Mouse (Mus musculus): ENCODE measurements around the gene Ret. TPM values are rescaled to one million over a fixed set of nuclear protein-coding genes. Genes with fewer than 3 reads are reported as not detected.

Gene Ret
- polyA plus RNA-seq (2015; fragmentation: Nextera tagmentation; extraction: Ambion mirVana) = 0.92 and 0.94 TPM in 2 replicates

DNA sequence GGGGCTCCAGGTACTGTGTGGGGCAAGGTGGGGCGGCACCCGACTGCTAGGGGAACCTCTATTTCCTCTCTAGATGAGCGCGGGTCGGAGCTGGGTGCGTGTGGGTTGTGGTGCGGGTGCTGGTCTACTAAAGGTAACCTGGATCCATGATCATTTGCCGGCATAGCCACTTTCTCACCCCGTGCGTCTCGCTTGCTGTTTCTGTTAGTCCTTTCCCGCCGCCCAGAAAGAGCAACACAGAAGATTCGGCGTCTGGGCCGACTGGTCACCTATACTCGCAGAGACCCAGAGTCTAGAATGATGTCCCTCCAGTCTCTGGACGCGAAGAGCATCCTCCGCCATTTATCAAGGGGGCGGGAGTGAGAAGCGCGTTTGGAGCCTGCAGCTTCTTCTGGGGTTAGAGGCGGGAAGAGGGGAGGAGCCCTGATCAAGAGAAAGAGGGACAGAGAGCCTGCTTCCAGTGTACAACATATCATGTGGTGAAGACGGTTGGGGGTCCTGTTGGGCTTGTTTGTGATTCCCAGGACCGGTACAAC, at the start of gene Ret:
TSS of gene Ret (minus strand) at position 279 of the 536 bp plus-strand sequence.
- Histone ChIP-seq H3K9ac (peak within 1 kb of the TSS; percentile 65), H3K36me3 (no peaks in the 10 kb centered on the region), H3K4me1 (peaks cover 21% of the 10 kb centered on the region), H3K27ac (no peak within 1 kb of the TSS), H3K27me3 (peaks cover 90% of the 10 kb centered on the region), H3K4me2 (peak within 1 kb of the TSS; percentile 100), H3K9me3 (no peaks in the 10 kb centered on the region), H3K4me3 (peak within 1 kb of the TSS; percentile 63)
- no peak for ATAC-seq (ENCODE audit: insufficient number of reproducible peaks, insufficient read depth, low FRiP score, low TSS enrichment, low read depth)
- WGBS = under 1% methylated on average over 26 of the region's 26 CpGs

DNA sequence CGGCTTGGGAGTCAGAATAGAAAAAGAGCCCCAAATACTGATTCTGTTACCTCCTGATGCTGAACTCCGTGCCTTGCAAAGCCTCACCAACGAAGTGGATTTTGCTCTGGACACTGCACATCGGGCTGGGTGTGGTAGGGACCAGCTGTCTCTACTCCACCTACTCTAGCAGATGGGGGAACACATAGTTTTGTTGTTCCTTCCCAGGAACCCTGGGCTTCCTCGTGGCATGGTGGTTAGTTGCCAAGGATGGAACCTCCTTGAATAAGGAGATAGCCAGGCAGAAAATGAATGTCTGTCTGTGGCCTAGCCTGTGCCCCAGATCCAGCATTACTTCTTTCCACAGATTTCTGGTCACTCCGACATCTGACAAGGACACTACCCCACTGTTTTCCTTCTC, 49.6 kb upstream of the Ret start:
- H3K4me2 ChIP-seq = no peak overlapping the region
- H3K27ac ChIP-seq = no peak overlapping the region
- H3K4me3 ChIP-seq = no peak overlapping the region
- WGBS = 85% methylated on average over 6 of the region's 6 CpGs
- H3K4me1 ChIP-seq = no peaks in the 10 kb centered on the region
- ATAC-seq (ENCODE audit: insufficient number of reproducible peaks, insufficient read depth, low FRiP score, low TSS enrichment, low read depth) = no peak
- H3K9ac ChIP-seq = no peak overlapping the region
- H3K9me3 ChIP-seq = no peaks in the 10 kb centered on the region
- H3K27me3 ChIP-seq = no peaks in the 10 kb centered on the region
- no peaks in the 10 kb centered on the region for H3K36me3 ChIP-seq

DNA sequence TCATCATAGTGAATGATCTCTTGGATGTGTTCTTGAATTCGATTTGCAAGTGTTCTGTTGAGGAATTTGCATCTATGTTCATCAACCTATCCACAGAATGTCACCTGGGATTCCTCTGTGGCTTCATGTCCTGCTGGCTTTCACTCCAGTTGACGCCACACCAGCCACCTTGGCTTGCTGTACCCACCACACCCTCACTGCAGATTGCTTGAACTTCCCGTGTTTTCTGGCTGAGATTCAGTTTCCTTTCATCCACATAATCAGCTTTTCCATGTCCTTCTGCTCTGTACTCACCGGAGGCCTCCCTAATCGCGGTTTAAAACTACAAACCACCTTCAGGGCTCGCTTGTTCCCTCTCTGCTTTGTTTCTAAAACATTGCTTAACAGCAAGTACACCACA, 46.6 kb upstream of the Ret start:
- H3K9ac ChIP-seq = no peak overlapping the region
- no peak for ATAC-seq (ENCODE audit: insufficient number of reproducible peaks, insufficient read depth, low FRiP score, low TSS enrichment, low read depth)
- no peaks in the 10 kb centered on the region for H3K27me3 ChIP-seq
- H3K9me3 ChIP-seq = no peaks in the 10 kb centered on the region
- no peaks in the 10 kb centered on the region for H3K36me3 ChIP-seq
- H3K4me1 ChIP-seq = no peaks in the 10 kb centered on the region
- H3K4me3 ChIP-seq = no peak overlapping the region
- no peak overlapping the region for H3K27ac ChIP-seq
- 78% methylated on average over 7 of the region's 7 CpGs for WGBS
- no peak overlapping the region for H3K4me2 ChIP-seq

DNA sequence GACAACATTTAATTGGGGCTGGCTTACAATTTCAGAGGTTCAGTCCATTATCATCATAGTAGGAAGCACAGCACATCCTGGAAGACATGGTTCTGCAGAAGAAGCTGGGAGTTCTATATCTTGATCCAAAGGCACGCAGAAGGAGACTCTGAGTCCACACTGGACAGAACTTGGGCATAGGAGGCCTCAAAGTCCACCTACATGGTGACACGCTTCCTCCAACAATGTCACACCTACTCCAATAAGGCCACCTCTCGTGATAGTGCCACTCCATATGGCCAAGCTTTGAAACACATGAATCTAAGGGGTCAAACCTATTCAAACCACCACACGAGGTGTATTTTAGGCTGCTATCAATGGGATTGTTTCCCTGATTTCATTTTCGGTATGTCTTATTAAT, 45.4 kb upstream of the Ret start:
- Histone ChIP-seq H3K4me1 (no peaks in the 10 kb centered on the region), H3K27ac (no peak overlapping the region), H3K4me2 (no peak overlapping the region), H3K36me3 (no peaks in the 10 kb centered on the region), H3K9me3 (no peaks in the 10 kb centered on the region), H3K27me3 (no peaks in the 10 kb centered on the region), H3K9ac (no peak overlapping the region), H3K4me3 (no peak overlapping the region)
- WGBS = 82% methylated on average over 5 of the region's 5 CpGs
- no peak for ATAC-seq (ENCODE audit: insufficient number of reproducible peaks, insufficient read depth, low FRiP score, low TSS enrichment, low read depth)

DNA sequence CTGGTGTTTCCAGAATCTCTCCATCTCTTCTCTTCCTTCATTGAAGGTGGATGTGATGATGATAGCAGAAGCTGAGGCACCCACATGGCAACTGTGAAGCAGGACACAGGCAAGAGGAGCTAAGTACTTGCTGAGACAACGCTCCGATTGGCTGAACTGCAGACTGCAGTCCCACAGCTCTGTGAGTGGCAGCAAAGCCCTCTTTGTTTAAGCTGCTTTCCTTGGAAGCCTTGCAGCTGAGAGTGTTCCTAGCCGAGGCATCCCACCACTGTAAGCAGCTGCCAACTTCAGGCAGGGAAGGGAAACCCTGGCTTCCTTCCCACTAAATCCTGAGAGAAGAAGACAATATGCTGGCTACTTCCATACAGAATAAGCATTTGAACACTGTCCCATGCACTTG, 28.6 kb upstream of the Ret start:
- H3K4me1 ChIP-seq = 0 out of 2 replicates have a peak, but pooled peaks cover 2% of the 10 kb centered on the region
- no peak for ATAC-seq (ENCODE audit: insufficient number of reproducible peaks, insufficient read depth, low FRiP score, low TSS enrichment, low read depth)
- no peak overlapping the region for H3K27ac ChIP-seq
- H3K27me3 ChIP-seq = 0 out of 2 replicates have a peak, but pooled peaks cover 7% of the 10 kb centered on the region
- H3K9me3 ChIP-seq = no peaks in the 10 kb centered on the region
- H3K4me2 ChIP-seq = no peak overlapping the region
- no peak overlapping the region for H3K9ac ChIP-seq
- H3K4me3 ChIP-seq = no peak overlapping the region
- WGBS = 21% methylated on average over 3 of the region's 3 CpGs
- H3K36me3 ChIP-seq = no peaks in the 10 kb centered on the region

DNA sequence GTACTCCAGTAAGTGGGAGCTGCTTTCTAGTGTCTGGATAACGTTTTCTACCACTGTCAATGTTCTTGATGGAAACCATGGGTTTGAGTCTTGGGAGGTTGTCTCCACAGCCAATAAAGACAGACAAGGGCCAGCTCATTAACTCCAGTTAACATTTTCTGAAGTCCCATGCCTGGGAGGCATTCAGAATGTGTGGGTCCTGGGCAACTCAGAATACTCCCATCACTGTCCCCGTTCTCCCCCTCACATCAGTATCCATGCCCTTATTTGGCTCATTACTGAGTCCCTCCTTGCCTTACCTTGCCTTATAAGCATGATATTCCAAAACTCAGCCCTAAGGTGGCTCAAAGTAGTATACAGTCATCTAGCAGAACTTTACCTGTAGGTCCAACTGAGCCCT, 25.0 kb upstream of the Ret start:
- no peak overlapping the region for H3K27ac ChIP-seq
- no peaks in the 10 kb centered on the region for H3K36me3 ChIP-seq
- H3K9me3 ChIP-seq = no peaks in the 10 kb centered on the region
- no peak overlapping the region for H3K4me3 ChIP-seq
- H3K9ac ChIP-seq = no peak overlapping the region
- no peak overlapping the region for H3K4me2 ChIP-seq
- 0 out of 2 replicates have a peak, but pooled peaks cover 7% of the 10 kb centered on the region for H3K27me3 ChIP-seq
- WGBS = 72% methylated on average over 2 of the region's 2 CpGs
- H3K4me1 ChIP-seq = 0 out of 2 replicates have a peak, but pooled peaks cover 2% of the 10 kb centered on the region
- ATAC-seq (ENCODE audit: insufficient number of reproducible peaks, insufficient read depth, low FRiP score, low TSS enrichment, low read depth) = no peak

DNA sequence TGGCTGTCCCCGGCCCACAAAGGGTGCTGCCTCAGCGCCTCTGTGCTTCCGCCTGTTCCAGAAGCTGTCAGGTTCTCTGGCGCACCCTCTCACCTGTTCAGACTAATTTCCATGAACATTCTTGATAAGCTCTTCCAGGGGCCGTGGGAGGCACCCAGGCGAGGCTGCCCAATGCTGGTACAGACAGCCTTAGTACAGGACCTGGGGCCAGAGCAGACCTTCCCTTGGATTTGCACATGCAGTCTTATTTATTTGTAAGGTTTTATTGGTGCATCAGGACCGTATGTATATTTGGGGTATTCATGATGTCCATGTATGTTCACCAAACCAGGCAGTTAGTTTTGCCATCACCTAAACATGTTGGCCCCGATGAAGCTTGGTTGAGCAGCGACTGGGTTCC, 18.2 kb upstream of the Ret start:
- Histone ChIP-seq H3K27ac (no peak overlapping the region), H3K27me3 (no peaks in the 10 kb centered on the region), H3K36me3 (no peaks in the 10 kb centered on the region), H3K9ac (no peak overlapping the region), H3K9me3 (no peaks in the 10 kb centered on the region), H3K4me2 (no peak overlapping the region), H3K4me3 (no peak overlapping the region), H3K4me1 (no peaks in the 10 kb centered on the region)
- 87% methylated on average over 9 of the region's 9 CpGs for WGBS
- no peak for ATAC-seq (ENCODE audit: insufficient number of reproducible peaks, insufficient read depth, low FRiP score, low TSS enrichment, low read depth)

DNA sequence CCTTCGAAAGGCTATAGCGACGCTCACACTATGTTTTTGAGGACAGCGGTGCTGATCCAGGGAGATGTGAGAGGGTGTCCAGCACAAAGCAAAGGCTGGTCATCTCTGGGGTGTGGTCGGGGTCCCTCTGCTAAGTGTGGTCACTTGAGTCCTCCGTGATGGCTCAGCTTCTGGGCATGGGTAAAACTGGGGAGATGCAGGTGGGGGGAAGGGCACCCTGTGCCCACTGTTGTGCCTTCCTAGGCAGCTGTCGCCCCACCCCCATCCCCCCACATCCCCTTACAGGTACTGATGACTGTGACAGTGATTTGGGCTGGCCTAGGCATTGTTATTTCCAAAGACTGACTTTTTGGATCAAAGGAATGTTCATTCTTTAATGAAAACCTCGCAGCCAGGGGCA, 10.8 kb upstream of the Ret start:
- ATAC-seq (ENCODE audit: insufficient number of reproducible peaks, insufficient read depth, low FRiP score, low TSS enrichment, low read depth) = no peak
- Histone ChIP-seq H3K36me3 (no peaks in the 10 kb centered on the region), H3K27me3 (no peaks in the 10 kb centered on the region; the same call in 1 of the 2 replicates), H3K9ac (no peak overlapping the region), H3K9me3 (no peaks in the 10 kb centered on the region), H3K4me1 (peaks cover 12% of the 10 kb centered on the region), H3K4me2 (no peak overlapping the region), H3K4me3 (no peak overlapping the region), H3K27ac (no peak overlapping the region)
- WGBS = 88% methylated on average over 8 of the region's 8 CpGs

DNA sequence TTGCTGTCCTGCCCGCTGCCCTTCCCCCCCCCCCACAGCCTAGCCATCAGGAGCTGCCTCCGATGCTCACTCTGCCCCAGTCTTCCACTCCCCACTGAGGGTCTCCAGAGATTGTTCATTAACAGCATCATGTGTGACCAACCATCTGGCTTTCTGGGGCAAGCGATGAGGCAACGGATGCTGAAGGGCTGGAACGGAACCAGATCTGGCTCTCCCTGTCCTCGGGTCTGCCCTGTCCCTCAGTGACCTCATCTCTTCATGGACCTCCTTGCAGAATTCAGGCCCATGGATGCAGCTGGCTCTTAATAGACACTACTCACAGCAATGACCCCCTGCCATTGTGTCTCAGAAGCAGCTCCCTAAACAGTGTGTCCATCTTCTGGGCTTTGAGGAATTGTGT, 8.9 kb upstream of the Ret start:
- Histone ChIP-seq H3K4me2 (no peak overlapping the region), H3K9ac (no peak overlapping the region), H3K4me3 (no peak overlapping the region), H3K27me3 (peaks cover 3% of the 10 kb centered on the region), H3K27ac (no peak overlapping the region), H3K9me3 (no peaks in the 10 kb centered on the region), H3K36me3 (no peaks in the 10 kb centered on the region), H3K4me1 (peaks cover 12% of the 10 kb centered on the region)
- WGBS = 81% methylated on average over 6 of the region's 6 CpGs
- ATAC-seq (ENCODE audit: insufficient number of reproducible peaks, insufficient read depth, low FRiP score, low TSS enrichment, low read depth) = no peak

DNA sequence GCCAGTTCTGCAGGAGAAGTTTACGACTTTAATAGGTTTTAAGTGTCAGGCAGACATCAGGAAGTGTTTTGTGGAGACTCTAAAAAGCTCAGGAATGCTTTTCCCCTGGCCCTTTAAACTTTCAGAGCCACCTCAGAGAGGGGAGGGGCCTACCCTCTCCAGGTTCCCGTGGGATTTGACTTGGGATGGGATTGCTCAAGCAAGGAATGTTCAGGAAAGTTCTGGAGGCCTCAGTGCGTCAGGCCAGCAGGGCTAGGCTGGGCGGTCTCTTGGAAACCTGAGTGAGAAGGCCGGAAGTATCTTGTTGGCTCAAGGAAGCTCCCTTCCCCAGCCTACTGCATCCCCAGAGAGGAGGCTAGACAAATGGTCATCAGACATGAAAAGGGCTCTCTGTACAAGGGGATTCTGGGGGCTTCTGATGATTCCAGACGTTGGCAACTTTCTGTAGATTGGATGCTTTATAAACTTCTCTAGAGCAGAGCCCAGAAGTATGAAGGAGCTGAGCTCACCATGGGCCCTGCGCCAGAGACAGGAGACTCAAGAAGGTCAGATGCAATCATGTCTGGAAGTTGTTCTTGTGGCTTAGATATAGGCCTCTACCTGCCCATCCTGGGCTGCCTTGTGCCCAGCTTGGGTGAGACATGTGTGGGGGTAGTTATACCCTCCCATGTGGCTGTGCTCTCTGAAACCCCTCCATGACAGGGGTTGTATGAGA, 7.8 kb upstream of the Ret start:
- WGBS = 36% methylated on average over 7 of the region's 7 CpGs
- Histone ChIP-seq H3K9ac (no peak overlapping the region), H3K4me2 (no peak overlapping the region), H3K36me3 (no peaks in the 10 kb centered on the region), H3K27ac (no peak overlapping the region), H3K4me1 (peaks cover 12% of the 10 kb centered on the region), H3K9me3 (no peaks in the 10 kb centered on the region), H3K27me3 (peaks cover 14% of the 10 kb centered on the region), H3K4me3 (no peak overlapping the region)
- no peak for ATAC-seq (ENCODE audit: insufficient number of reproducible peaks, insufficient read depth, low FRiP score, low TSS enrichment, low read depth)

DNA sequence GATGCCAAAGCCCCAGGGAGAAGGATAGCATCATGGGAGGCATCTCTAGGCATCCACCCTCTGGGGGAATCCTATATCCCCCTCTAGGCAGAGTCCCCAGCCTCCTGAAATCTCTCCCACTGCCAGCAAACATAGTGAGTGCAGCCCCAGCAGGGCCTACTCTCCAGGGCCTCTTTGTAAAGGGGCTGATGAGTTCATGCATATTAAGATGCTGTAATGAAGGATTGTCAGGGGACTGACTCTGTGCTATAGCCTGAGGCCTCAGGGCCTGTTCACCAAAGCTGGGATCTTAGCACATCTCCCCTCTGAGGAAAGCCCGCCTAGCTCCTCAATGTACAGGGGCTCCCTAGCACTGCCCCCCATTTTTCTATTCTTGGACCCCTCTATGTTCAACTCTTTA, 6.6 kb upstream of the Ret start:
- H3K9ac ChIP-seq = no peak overlapping the region
- H3K4me2 ChIP-seq = no peak overlapping the region
- peaks cover 26% of the 10 kb centered on the region for H3K27me3 ChIP-seq
- WGBS = 69% methylated on average over 1 of the region's 1 CpGs
- no peak overlapping the region for H3K27ac ChIP-seq
- no peaks in the 10 kb centered on the region for H3K36me3 ChIP-seq
- no peak for ATAC-seq (ENCODE audit: insufficient number of reproducible peaks, insufficient read depth, low FRiP score, low TSS enrichment, low read depth)
- H3K9me3 ChIP-seq = no peaks in the 10 kb centered on the region
- no peak overlapping the region for H3K4me3 ChIP-seq
- H3K4me1 ChIP-seq = peaks cover 12% of the 10 kb centered on the region

DNA sequence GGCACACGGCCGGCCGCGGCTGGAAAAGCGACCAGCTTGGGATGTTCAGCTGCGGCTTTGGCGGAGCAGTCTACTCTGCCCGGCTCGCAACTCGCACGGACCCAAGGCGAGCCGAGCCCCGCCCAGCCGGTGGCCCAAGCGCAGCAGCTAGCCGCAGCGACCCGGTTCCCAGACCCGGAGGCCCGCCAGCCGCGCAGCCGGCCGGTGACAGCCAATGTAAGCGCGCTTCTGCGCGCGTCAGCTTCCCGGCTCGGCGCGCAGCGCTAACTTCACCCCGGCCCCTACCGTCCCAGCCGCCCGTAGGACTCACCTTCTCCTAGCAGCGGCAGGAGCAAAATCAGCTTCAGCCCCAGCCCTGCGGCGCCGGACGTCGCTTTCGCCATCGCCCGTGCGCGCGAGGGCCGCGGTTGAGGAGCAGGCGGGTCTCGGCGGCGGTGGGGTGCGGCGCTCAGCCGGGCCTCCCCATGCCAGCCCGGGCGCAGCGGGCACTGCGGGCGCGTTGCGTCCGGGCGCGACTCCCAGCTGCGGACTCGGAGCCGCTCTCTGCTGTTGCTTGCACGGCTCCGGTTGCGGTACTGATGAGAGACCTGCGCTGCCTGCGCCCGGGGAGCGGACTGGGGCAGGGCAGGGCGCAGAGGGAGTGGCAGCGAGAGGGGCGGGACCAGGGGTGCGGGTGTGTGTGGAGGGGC, 623 bp downstream of the Ret start:
- H3K27me3 ChIP-seq = peaks cover 96% of the 10 kb centered on the region
- H3K9ac ChIP-seq = peak overlapping the region; percentile 65
- peaks cover 21% of the 10 kb centered on the region for H3K4me1 ChIP-seq
- peak overlapping the region; percentile 63 for H3K4me3 ChIP-seq
- H3K4me2 ChIP-seq = peak overlapping the region; percentile 100
- H3K27ac ChIP-seq = no peak overlapping the region
- H3K36me3 ChIP-seq = no peaks in the 10 kb centered on the region
- no peaks in the 10 kb centered on the region for H3K9me3 ChIP-seq
- under 1% methylated on average over 84 of the region's 84 CpGs for WGBS
- ATAC-seq (ENCODE audit: insufficient number of reproducible peaks, insufficient read depth, low FRiP score, low TSS enrichment, low read depth) = no peak
